Mouse (Mus musculus): ENCODE measurements around the gene Pex7.

Pex7 gene

DNA sequence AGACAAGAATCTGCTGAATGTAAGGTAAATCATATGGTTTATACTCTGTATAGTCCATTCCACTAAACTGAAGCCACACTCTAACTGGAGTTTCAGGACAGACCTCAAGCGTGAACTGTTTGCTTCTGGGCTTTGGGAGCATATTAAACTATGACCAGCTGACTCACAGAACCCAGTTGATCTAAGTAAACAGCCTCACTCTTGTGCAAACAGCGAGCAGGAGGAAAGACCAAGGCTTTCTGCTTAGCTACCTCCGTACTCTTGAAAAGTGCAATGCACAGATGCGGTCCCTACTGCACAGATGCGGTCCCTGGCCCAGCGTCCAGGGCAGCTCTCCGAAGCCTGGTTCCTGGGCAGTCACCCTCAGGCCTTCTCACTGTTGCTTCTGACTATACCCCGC, 30.2 kb downstream of the Pex7 start:
- no peak for DNase-seq (ENCODE audit: low read depth, low spot score)

GRCm38 (mm10) chr10:19876669-19877068, 30.8 kb downstream of the Pex7 start:
- no peak for DNase-seq (ENCODE audit: low read depth, low spot score)

GRCm38 (mm10) chr10:19875346-19875745, 32.1 kb downstream of the Pex7 start:
- DNase-seq (ENCODE audit: low read depth, low spot score) = no peak

DNA sequence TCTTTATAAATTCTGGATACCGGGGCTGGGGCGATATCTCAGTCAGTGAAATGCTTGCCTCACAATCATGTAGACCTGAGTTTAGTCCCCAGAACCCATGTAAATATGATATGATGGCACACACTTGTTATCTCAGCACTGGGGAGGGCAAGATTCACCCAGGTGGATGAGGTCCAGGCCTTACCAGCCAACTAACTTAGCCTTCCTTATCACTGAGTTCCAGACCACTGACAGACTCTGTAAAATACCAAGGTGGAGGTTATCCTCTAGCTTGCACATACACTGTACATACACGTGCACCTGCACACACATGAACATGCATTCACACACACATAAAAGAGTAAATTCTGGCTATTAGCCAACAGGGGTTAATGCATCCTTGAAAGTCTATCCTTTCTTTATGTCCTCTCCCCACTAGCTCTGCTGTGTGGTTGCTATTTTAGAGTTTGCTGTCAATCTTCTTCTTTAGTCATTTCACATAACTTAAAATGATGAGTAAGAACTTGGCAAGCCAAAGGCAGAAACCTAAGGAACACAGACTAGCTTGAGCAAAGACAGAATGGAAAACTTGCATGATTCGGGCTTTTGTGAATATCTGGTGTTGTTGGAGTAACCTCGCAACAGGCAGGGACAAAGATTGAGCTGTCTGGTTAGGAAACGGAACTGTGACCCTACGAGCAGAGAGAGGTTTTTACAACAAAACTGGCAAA, 51.7 kb downstream of the Pex7 start:
- DNase-seq (ENCODE audit: low read depth, low spot score) = no peak

DNA sequence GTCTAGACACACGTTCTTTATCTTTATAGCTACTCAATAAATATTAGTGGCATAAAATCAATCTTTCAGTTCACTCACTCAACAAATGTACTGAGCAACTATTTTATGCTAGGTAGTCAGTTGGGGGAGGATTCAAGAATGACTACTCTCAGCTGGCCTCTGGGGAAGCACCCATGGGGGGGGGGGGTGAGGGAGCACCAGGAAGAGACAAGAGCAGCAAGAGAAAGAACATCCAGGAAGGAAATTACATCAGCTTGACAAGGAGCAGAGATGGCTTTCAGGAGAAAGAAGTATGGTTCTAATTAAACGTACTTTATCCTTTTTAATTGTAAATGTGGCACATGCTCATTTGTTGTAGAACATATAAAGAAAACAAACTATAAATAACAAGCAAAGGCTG, 53.9 kb downstream of the Pex7 start:
- no peak for DNase-seq (ENCODE audit: low read depth, low spot score)

- DNase-seq (ENCODE audit: low read depth, low spot score) = no peak
Observed at GRCm38 (mm10) chr10:19852776-19853175, 54.7 kb downstream of the Pex7 start.

GRCm38 (mm10) chr10:19850998-19851691, 56.3 kb downstream of the Pex7 start, which contains the start of gene Slc35d3:
TSS of gene Slc35d3 (minus strand) at chr10:19851459.
- no peak for DNase-seq (ENCODE audit: low read depth, low spot score)

DNA sequence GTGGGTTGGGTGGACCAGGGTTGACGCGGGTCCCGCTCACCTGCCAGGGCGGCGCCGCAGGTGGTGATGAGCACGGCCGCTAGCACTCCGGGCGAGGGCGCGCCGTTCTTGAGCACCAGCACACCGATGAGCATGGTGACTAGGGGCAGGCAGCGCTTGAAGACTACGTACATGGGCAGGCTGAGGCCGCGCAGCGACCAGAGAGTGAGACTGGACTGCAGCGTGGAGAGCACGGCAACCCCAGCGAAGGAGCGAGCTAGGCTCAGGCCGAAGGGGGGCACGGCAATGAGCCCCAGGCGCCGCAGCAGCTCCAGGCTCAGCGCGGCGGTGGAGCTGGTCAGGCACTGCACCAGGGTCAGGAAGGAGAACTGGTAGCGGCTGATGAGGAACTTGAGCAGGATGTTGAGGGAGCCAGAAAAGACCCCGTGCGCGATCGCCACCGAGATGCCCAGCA, 56.9 kb downstream of the Pex7 start:
- DNase-seq (ENCODE audit: low read depth, low spot score) = no peak

GRCm38 (mm10) chr10:19849771-19850365, 57.6 kb downstream of the Pex7 start:
- no peak for DNase-seq (ENCODE audit: low read depth, low spot score)

- no peak for DNase-seq (ENCODE audit: low read depth, low spot score)
Observed at GRCm38 (mm10) chr10:19848928-19849770, 58.3 kb downstream of the Pex7 start.

- DNase-seq (ENCODE audit: low read depth, low spot score) = no peak
Observed at GRCm38 (mm10) chr10:19839836-19840235, 67.7 kb downstream of the Pex7 start.

- DNase-seq (ENCODE audit: low read depth, low spot score) = no peak
Observed at GRCm38 (mm10) chr10:19835887-19836710, 71.4 kb downstream of the Pex7 start.

DNA sequence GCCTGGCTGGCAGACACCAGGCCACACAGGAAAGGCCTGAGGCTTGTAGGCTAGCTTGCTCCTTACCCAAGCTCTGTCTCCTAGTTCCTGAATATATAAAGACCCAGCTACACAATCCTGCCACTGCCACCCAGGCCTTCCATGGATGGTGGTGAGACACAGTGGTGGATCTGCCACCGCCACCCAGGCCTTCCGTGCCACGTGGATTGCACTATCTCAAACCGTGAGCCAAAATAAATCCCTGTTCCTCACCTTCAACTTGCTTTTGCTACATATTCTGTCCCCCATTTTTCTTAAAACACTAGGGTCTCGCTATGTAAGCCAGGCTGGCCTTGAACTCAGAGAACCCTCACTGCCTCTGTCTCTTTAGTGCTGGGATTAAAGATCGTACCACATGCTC, 73.3 kb downstream of the Pex7 start:
- no peak for DNase-seq (ENCODE audit: low read depth, low spot score)

DNA sequence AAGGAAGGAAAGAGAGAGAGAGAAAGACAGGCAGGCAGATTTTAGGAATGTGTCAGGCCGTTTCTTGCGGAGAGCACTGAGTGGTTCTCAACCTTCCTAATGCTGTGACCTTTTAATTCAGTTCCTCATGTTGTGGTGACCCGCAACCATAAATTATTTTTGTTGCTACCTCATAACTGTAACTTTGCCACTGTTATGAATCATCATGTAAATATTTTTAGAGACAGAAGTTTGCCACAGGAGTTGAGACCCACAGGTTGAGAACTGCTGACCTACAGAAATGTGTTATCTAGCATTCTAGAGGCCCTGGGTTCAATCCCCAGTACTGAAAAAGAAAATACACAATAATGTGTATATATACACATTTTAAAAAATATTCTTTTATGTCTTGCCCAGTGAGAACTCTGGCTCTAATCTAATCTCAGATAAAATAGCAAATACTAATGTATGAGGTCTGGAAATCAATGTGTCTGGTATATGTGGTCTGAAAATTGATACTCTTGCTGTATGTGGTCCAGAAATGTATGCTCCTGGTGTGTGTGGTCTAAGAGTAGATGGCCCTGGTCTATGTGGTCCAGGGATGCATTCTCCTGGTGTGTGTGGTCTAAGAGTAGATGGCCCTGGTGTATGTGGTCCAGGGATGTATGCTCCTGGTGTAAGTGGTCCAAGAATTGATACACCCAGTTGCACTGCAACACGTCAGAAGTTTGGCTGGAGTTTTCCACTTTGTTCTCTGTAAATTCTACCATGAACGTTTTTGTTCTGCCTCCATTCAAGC, 76.2 kb downstream of the Pex7 start:
- no peak for DNase-seq (ENCODE audit: low read depth, low spot score)

- DNase-seq (ENCODE audit: low read depth, low spot score) = no peak
Observed at GRCm38 (mm10) chr10:19820986-19821385, 86.5 kb downstream of the Pex7 start.

DNA sequence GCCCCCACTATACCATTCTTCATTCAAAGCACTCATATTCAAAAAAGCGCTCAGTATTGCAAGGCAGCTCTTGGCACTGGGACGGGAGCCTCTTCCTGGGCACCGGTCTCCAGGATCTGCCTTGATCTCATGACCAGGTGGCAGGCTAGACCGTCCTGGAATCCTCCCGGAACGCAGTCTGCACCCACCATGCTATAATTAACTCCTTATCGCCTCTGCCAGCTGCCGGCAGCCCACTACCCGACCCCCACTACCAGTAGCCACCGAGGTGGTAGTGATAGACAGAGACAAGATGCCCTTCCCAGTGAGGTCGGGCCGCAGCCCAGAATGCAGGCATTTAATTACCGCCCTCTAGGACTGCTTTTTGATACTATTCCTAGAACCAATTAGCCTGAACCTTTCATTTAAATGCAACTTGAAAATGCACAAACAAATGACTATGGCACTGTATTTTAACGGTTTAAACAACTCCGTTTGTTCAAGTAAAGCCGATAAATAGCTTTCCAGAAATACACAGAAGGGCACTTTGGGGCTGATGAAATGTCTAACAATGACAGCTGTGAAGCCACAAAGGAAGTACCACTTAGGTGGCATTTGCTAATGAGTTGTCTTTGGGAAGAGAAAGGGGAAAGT, 88.7 kb downstream of the Pex7 start:
- DNase-seq (ENCODE audit: low read depth, low spot score) = no peak

GRCm38 (mm10) chr10:19815371-19815770, 92.1 kb downstream of the Pex7 start:
- DNase-seq (ENCODE audit: low read depth, low spot score) = no peak

DNA sequence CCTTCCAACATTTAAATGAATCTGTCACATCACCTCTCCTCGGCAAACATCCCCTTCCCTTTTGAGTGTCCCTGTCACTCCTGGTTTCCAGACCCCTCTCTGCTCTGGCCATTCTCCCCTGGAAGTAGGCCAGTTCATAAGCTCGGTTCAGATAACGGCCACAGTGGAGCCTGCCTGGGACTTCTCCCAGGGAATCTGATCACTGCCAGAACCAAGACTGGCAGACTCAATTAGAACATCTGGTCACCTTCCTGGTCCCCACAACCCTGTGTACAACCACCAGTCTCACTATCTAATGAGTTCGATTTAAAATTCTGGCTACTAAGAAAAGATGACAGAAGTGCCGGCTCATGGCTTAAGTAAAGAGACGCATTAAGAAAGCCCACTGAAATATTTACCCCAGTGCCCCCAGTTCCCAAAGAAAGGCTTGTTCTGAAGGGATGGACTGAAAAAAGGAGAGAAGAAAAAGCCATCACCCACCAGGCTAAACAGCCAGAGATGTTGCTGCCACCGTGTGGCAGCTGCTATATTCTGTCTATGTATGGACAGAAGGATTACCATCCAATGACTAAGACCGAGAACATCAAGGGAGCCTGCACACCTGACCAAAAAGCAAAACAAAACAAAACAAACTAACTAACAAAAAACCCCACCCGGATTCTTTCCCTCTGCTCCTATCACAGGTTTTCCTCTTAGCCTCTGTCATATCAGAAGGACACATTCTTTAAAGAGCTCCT, 95.9 kb downstream of the Pex7 start:
- DNase-seq (ENCODE audit: low read depth, low spot score) = no peak

GRCm38 (mm10) chr10:19804763-19805162, 102.7 kb downstream of the Pex7 start:
- no peak for DNase-seq (ENCODE audit: low read depth, low spot score)

Measured in skeletal muscle tissue, adult 2 months (tissue).